Mouse (Mus musculus): ENCODE measurements at regions not wholly inside any gene's neighbourhood (a gene's known extent, or its start where the extent isn't known, plus 50 kb on each side); places are given as distances from the start of the nearest gene placed in this dataset.

DNA sequence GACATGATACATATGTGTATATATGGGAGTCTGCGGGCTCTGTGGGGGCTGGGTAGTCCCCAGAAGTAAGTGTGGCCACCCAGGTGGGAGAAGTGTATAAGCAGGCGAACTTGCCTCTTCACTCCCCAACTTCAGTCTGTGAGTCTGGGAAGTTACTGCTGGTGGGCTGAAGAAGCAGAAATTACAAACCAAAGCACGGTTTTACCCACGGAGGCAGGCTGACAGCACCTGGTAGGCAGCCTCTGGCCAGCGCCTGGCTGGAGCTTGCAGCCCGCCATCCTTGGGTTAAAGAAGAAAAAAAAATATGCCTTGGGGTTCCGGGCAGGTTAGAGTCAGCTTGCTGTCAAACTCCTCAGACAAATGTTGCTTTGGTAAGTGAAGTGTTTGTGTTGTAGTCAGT, 131.9 kb upstream of the Ubr2 start:
- no peak for TF ChIP-seq CTCF (IDR thresholded peaks at IDR 0.05; ENCODE audit: borderline replicate concordance, insufficient read depth, low read depth, low read length)
- TF ChIP-seq POLR2A (IDR thresholded peaks at IDR 0.05; ENCODE audit: borderline replicate concordance, insufficient read depth, low read length) = no peak
